Mouse (Mus musculus): ENCODE measurements around the gene Acox3.

Acox3 gene

GRCm38 (mm10) chr5:35582445-35583220 is at the start of gene Acox3:
Gene Acox3 (plus strand): TSS chr5:35583040.
- DNase-seq (ENCODE audit: low read depth), result peak; percentile 96

GRCm38 (mm10) chr5:35536271-35536670 is 46.6 kb upstream of the Acox3 start:
- DNase-seq (ENCODE audit: low read depth), result peak; percentile 21

- DNase-seq (ENCODE audit: low read depth), result no peak
These were observed 45.4 kb upstream of the Acox3 start for GRCm38 (mm10) chr5:35537474-35537873.

- no peak for DNase-seq (ENCODE audit: low read depth)
These were observed 44.8 kb upstream of the Acox3 start for GRCm38 (mm10) chr5:35538022-35538421.

GRCm38 (mm10) chr5:35539576-35539975 is 43.3 kb upstream of the Acox3 start:
- no peak for DNase-seq (ENCODE audit: low read depth)

- DNase-seq (ENCODE audit: low read depth), result no peak
These were observed 42.3 kb upstream of the Acox3 start for GRCm38 (mm10) chr5:35540555-35540954.

GRCm38 (mm10) chr5:35541059-35541790 is 41.6 kb upstream of the Acox3 start:
- no peak for DNase-seq (ENCODE audit: low read depth)

GRCm38 (mm10) chr5:35546127-35546526 is 36.7 kb upstream of the Acox3 start:
- no peak for DNase-seq (ENCODE audit: low read depth)

- DNase-seq (ENCODE audit: low read depth), result no peak
These were observed 30.7 kb upstream of the Acox3 start for GRCm38 (mm10) chr5:35551855-35552837.

- no peak for DNase-seq (ENCODE audit: low read depth)
These were observed 29.9 kb upstream of the Acox3 start for GRCm38 (mm10) chr5:35552838-35553539.

- no peak for DNase-seq (ENCODE audit: low read depth)
These were observed 26.4 kb upstream of the Acox3 start for GRCm38 (mm10) chr5:35556393-35556792.

- DNase-seq (ENCODE audit: low read depth), result no peak
These were observed 24.8 kb upstream of the Acox3 start for GRCm38 (mm10) chr5:35557946-35558621.

- no peak for DNase-seq (ENCODE audit: low read depth)
These were observed 23.4 kb upstream of the Acox3 start for GRCm38 (mm10) chr5:35559447-35559846.

- no peak for DNase-seq (ENCODE audit: low read depth)
These were observed 20.2 kb upstream of the Acox3 start for GRCm38 (mm10) chr5:35562616-35563015.

- peak; percentile 66 for DNase-seq (ENCODE audit: low read depth)
These were observed 19.4 kb upstream of the Acox3 start for GRCm38 (mm10) chr5:35563449-35563848.

- DNase-seq (ENCODE audit: low read depth), result no peak
These were observed 17.6 kb upstream of the Acox3 start for GRCm38 (mm10) chr5:35565217-35565616.

- peak; percentile 19 for DNase-seq (ENCODE audit: low read depth)
These were observed 16.2 kb upstream of the Acox3 start for GRCm38 (mm10) chr5:35566632-35567031.

- DNase-seq (ENCODE audit: low read depth), result no peak
These were observed 11.3 kb upstream of the Acox3 start for GRCm38 (mm10) chr5:35571546-35571945.

GRCm38 (mm10) chr5:35574653-35575599 is 7.9 kb upstream of the Acox3 start, which contains the start of gene Trmt44:
Gene Trmt44 (minus strand): TSS chr5:35575070.
- DNase-seq (ENCODE audit: low read depth), result peak; percentile 91
